Mouse (Mus musculus) hindbrain, postnatal 0 days (tissue): ENCODE data around the gene Lpcat2b. TPM values are rescaled to one million over a fixed set of nuclear protein-coding genes. Genes with fewer than 3 reads are reported as not detected.

Experiments
- ATAC-seq: fragments of 200-750 bp; cut with Nextera tagmentation; 2 replicates; pipeline ENCODE4 v1.8.0; 2017; ENCODE audit warnings: mild to moderate bottlenecking, moderate TSS enrichment, moderate library complexity
- DNase-seq: peaks from one replicate; pipeline ENCODE4 v3.0.0-alpha.2; 2015; ENCODE audit warnings: low spot score
- H3K27ac ChIP-seq: fragments of 300-500 bp; sonication (generic); 2 replicates; pipeline ENCODE4 v1.5.1; 2014; ENCODE audit warnings: mild to moderate bottlenecking
- H3K27me3 ChIP-seq: fragments of 300-500 bp; sonication (generic); 2 replicates; pipeline ENCODE4 v1.6.1; 2014; ENCODE audit warnings: low read length, mixed read lengths; ENCODE audit not compliant: insufficient read depth
- H3K36me3 ChIP-seq: fragments of 300-500 bp; sonication (generic); 2 replicates; pipeline ENCODE4 v1.6.1; 2014; ENCODE audit warnings: low read length, mixed read lengths; ENCODE audit not compliant: insufficient read depth
- H3K4me1 ChIP-seq: fragments of 300-500 bp; sonication (generic); 2 replicates; pipeline ENCODE4 v1.6.1; 2014; ENCODE audit warnings: antibody characterized with exemption, low read length, mixed read lengths; ENCODE audit not compliant: insufficient read depth
- H3K4me2 ChIP-seq: fragments of 300-500 bp; sonication (generic); 2 replicates; pipeline ENCODE4 v1.6.1; 2014; ENCODE audit warnings: low read depth, mild to moderate bottlenecking, low read length, moderate library complexity, mixed read lengths
- H3K4me3 ChIP-seq: fragments of 300-500 bp; sonication (generic); 2 replicates; pipeline ENCODE4 v1.5.1; 2014; ENCODE audit warnings: low read length
- H3K9ac ChIP-seq: fragments of 300-500 bp; sonication (generic); replicated peaks from 2 replicates; pipeline ENCODE4 v1.6.1; 2014; ENCODE audit warnings: mild to moderate bottlenecking, low read length, moderate library complexity, mixed read lengths
- H3K9me3 ChIP-seq: fragments of 300-500 bp; sonication (generic); 2 replicates; pipeline ENCODE4 v1.6.1; 2016; ENCODE audit warnings: low read length, mixed read lengths
- CTCF ChIP-seq: IDR thresholded peaks from 2 replicates; pipeline ENCODE4 v1.5.1; 2016; ENCODE audit warnings: antibody characterized with exemption, control low read depth, low read depth
- WGBS: fragments of 180-500 bp; shearing (Covaris S2); extraction: QIAGEN DNeasy Blood & Tissue Kit; methylation state at CpG from one replicate; pipeline ENCODE4 v1.1.7; 2014; 5-methylcytosine and 5-hydroxymethylcytosine counted together
- polyA plus RNA-seq: library from polyadenylated mRNA; unstranded; fragments of >200 nt; fragmentation: Nextera tagmentation; extraction: Ambion mirVana; gene quantifications from 2 replicates; pipeline ENCODE4 v1.2.1, GENCODE M21; 2015
- total RNA-seq: library from RNA; depleted of rRNA; stranded (reverse); fragments of >200 nt; gene quantifications from 2 replicates; pipeline ENCODE4 v1.2.3, GENCODE M21; 2014

The Lpcat2b gene
- total and polyA plus RNA-seq, 2 experiments from 2014 or later = not detected

- ATAC-seq (no peak), DNase-seq (no peak)
- Histone ChIP-seq H3K27me3 (no peaks in the 10 kb centered on the region), H3K4me2 (no peak overlapping the region), H3K27ac (no peak overlapping the region), H3K4me1 (no peaks in the 10 kb centered on the region), H3K36me3 (no peaks in the 10 kb centered on the region), H3K9ac (no peak overlapping the region), H3K9me3 (no peaks in the 10 kb centered on the region), H3K4me3 (no peak overlapping the region)
- TF ChIP-seq CTCF = no peak
- 88% methylated on average over 2 of the region's 2 CpGs for WGBS
Measured at GRCm38 (mm10) chr5:107415098-107415497, 16.3 kb upstream of the Lpcat2b start.

DNA sequence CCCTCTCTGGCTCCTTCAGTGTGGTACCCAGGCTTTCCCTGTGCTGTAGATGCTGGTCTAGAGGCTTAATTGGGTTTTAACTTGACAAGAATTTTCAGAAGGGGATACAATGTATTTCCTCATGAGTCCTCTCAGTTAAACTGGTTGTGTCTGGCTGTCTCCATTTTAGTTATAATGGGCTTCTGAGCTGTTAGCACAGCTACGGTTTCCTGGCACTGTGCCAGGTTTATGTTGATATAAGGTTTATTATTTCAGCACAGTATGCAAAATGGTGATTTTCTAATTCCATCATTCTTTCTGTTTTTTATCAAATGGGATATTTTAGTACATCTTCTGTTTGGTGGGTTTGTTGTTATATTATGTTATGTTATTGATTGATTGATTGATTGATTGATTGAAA is 9.7 kb upstream of the Lpcat2b start:
- no peak for ATAC-seq
- WGBS = 28% methylated on average over 1 of the region's 1 CpGs
- no peak overlapping the region for H3K27ac ChIP-seq
- no peak overlapping the region for H3K9ac ChIP-seq
- H3K4me2 ChIP-seq = no peak overlapping the region
- H3K4me3 ChIP-seq = no peak overlapping the region
- TF ChIP-seq CTCF = no peak
- no peaks in the 10 kb centered on the region for H3K9me3 ChIP-seq
- no peak for DNase-seq
- no peaks in the 10 kb centered on the region for H3K27me3 ChIP-seq
- no peaks in the 10 kb centered on the region for H3K4me1 ChIP-seq
- H3K36me3 ChIP-seq = no peaks in the 10 kb centered on the region

GRCm38 (mm10) chr5:107434001-107434400 is 2.7 kb downstream of the Lpcat2b start:
- Histone ChIP-seq H3K4me1 (no peaks in the 10 kb centered on the region), H3K27me3 (no peaks in the 10 kb centered on the region), H3K9ac (no peak overlapping the region), H3K27ac (no peak overlapping the region), H3K36me3 (no peaks in the 10 kb centered on the region), H3K4me2 (no peak overlapping the region), H3K9me3 (no peaks in the 10 kb centered on the region), H3K4me3 (no peak overlapping the region)
- DNase-seq (no peak), ATAC-seq (no peak)
- WGBS = 81% methylated on average over 5 of the region's 5 CpGs
- no peak for TF ChIP-seq CTCF

DNA sequence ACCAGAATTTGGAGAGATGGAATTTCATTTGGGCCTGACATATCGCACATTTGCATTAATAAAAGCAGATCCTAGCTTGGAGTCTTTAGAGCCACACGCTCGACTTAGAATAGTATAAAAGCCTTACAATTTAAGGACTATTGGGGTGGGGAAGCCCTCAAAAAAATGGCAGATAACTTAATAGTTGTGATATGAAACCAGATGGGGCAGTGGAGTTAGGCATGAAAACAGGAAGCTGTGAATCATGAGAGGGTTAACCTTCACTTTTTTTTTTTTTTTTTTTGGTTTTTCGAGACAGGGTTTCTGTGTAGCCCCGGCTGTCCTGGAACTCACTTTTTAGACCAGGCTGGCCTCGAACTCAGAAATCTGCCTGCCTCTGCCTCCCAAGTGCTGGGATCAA is 4.8 kb downstream of the Lpcat2b start:
- no peak overlapping the region for H3K4me2 ChIP-seq
- no peak overlapping the region for H3K27ac ChIP-seq
- H3K36me3 ChIP-seq = no peaks in the 10 kb centered on the region
- no peaks in the 10 kb centered on the region for H3K4me1 ChIP-seq
- no peak for ATAC-seq
- WGBS = 84% methylated on average over 6 of the region's 6 CpGs
- no peak for TF ChIP-seq CTCF
- H3K9me3 ChIP-seq = no peaks in the 10 kb centered on the region
- no peaks in the 10 kb centered on the region for H3K27me3 ChIP-seq
- no peak for DNase-seq
- H3K4me3 ChIP-seq = no peak overlapping the region
- no peak overlapping the region for H3K9ac ChIP-seq

DNA sequence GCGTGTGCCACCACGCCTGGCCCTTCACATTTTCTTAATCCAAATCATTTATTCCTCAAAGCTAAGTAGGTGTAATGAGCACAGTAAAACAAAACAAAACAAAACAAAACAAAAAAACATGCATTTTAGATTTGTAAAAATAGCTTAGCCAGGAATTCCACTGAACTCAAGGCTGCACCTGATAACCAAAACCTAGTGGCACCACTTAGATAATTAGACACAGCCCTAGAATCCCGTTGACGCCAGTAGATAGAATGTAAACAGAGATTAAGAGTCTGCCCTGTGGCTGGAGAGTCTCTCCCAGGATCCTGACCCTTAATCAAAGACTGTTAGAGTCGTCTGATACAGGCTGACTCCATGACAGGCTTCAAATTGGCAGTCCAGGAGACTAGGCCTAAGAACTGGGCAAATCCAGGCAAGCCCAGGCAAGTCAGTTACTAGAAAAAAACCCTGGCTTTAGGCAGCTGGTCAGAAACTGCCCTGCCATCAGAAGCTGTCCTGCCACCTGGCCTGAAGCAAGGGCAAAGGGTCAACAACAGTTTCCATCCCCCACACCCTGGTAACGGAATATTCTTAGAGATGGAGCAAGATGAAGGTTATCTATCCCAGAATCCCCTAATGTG is 5.3 kb downstream of the Lpcat2b start:
- Histone ChIP-seq H3K4me1 (no peaks in the 10 kb centered on the region), H3K4me3 (no peak overlapping the region), H3K27me3 (no peaks in the 10 kb centered on the region), H3K4me2 (no peak overlapping the region), H3K9ac (no peak overlapping the region), H3K27ac (no peak overlapping the region), H3K36me3 (no peaks in the 10 kb centered on the region), H3K9me3 (no peaks in the 10 kb centered on the region)
- DNase-seq (no peak), ATAC-seq (no peak)
- no peak for TF ChIP-seq CTCF
- 90% methylated on average over 6 of the region's 6 CpGs for WGBS

DNA sequence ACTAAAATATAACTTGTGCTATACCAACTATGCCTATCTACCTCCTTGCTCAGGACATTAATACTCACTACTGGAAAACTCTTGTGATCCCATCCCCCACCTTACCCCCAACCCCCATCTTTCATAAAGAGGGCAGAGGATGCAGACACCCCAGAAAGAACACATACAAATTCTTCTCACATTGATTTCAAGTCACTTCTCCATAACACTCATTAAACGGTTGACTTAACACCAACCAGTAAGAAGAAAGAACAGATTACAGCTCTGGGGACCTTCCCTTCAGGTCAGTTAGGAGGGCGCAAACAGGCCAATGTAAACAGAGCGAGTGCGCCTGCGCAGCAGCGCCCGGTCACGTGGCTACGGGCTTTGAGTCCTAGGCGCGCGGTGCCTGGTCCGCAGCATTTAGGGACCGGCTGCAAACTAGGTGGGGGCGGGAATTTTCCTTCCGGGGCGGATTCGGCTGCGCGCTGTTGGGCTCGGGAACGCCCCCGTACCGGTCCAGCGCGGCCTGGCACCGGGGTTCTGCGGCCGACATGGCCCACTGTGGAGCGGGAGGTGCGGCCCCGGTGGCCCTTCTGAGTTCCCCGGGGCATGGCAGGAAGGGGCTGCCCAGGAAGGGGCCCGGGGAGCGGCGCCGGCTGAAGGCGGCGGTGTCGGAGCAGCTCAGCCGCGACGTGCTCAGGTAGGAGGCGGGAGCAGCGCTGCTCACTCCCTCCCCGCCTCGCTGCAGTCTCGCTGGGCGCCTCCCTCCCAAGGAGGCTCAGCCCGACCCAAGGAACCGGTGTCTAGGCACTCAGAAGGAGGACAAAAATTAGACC is 6.3 kb downstream of the Lpcat2b start, which contains the start of gene Btbd8:
Btbd8 (plus strand) TSS at position 534 of the 818 bp plus-strand sequence.
- H3K4me2 ChIP-seq = peak within 1 kb of the TSS; percentile 62
- H3K27ac ChIP-seq = peak within 1 kb of the TSS; percentile 91
- DNase-seq (peak; percentile 98), ATAC-seq (peak; percentile 96)
- peak within 1 kb of the TSS; percentile 93 for H3K9ac ChIP-seq
- under 1% methylated on average over 47 of the region's 51 CpGs for WGBS
- no peaks in the 10 kb centered on the region for H3K36me3 ChIP-seq
- H3K9me3 ChIP-seq = no peaks in the 10 kb centered on the region
- no peaks in the 10 kb centered on the region for H3K4me1 ChIP-seq
- TF ChIP-seq CTCF = no peak
- peak within 1 kb of the TSS; percentile 89 for H3K4me3 ChIP-seq
- H3K27me3 ChIP-seq = no peaks in the 10 kb centered on the region

DNA sequence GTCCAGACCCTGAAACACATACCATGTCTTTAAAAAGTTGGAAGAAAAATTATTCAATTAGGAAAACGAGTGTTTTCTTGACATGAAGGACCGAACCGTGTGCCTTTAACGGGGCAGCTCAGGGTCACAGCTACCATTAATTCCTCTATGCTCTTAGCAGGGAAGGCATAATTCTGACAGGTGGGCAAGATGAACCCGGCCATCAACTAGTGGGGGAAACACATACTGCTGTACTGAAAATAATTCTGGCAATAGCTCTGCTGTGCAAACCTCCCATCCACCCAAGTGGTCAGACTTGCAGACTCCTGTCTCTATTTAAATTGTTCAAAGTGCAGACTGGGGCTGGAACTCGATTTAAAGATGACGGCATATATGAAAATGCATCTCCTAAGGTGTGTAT is 7.0 kb downstream of the Lpcat2b start:
- DNase-seq (peak; percentile 42), ATAC-seq (peak; percentile 24; the same call in 1 of the 2 replicates)
- H3K36me3 ChIP-seq = no peaks in the 10 kb centered on the region
- 0 out of 2 replicates have a peak, but pooled peaks have one; percentile 13 for TF ChIP-seq CTCF
- H3K27ac ChIP-seq = peak overlapping the region; percentile 91
- H3K9ac ChIP-seq = peak overlapping the region; percentile 93
- H3K4me1 ChIP-seq = no peaks in the 10 kb centered on the region
- H3K27me3 ChIP-seq = no peaks in the 10 kb centered on the region
- no peaks in the 10 kb centered on the region for H3K9me3 ChIP-seq
- H3K4me2 ChIP-seq = peak overlapping the region; percentile 62
- WGBS = 19% methylated on average over 7 of the region's 7 CpGs
- peak overlapping the region; percentile 89 for H3K4me3 ChIP-seq
